Mouse (Mus musculus): ENCODE measurements around the gene Pcdh8. TPM values are rescaled to one million over a fixed set of nuclear protein-coding genes. Genes with fewer than 3 reads are reported as not detected.

Gene Pcdh8
- not detected in 4 replicates for total RNA-seq (2023; ENCODE audit: inconsistent age)

GRCm38 (mm10) chr14:79771094-79771535 lies at the start of gene Pcdh8:
TSS of gene Pcdh8 (minus strand) at chr14:79771312.

Other genes starting within 250 kb of the Pcdh8 start
- 61.7 to 66.7 TPM (median 64.1 TPM) in 4 replicates for gene Sugt1, start 183.6 kb downstream of the Pcdh8 start, total RNA-seq (2023; ENCODE audit: inconsistent age)
- gene Cnmd, start 109.1 kb downstream of the Pcdh8 start, total RNA-seq (2023; ENCODE audit: inconsistent age) = not detected in 4 replicates
- gene Olfm4, start 212.8 kb upstream of the Pcdh8 start, total RNA-seq (2023; ENCODE audit: inconsistent age) = not detected in 4 replicates

All from B cell, adult (primary cell).